Mouse (Mus musculus): ENCODE results near the gene Il17c. TPM values are rescaled to one million over a fixed set of nuclear protein-coding genes. Genes with fewer than 3 reads are reported as not detected.

Il17c gene
- 0.26 and 0.37 TPM in 2 replicates for polyA plus RNA-seq (2015; fragmentation: Nextera tagmentation; extraction: Ambion mirVana)

- DNase-seq (ENCODE audit: low spot score) = no peak
Observed at GRCm38 (mm10) chr8:122421376-122422070, at the start of gene Il17c. Il17c (plus strand) TSS chr8:122422020.

GRCm38 (mm10) chr8:122375320-122375719, 46.5 kb upstream of the Il17c start:
- DNase-seq (ENCODE audit: low spot score) = no peak

GRCm38 (mm10) chr8:122375751-122376364, 46.0 kb upstream of the Il17c start:
- DNase-seq (ENCODE audit: low spot score) = no peak

GRCm38 (mm10) chr8:122376365-122377231, 45.2 kb upstream of the Il17c start, which contains the start of gene Zc3h18:
Zc3h18 (plus strand) TSS chr8:122376609.
- DNase-seq (ENCODE audit: low spot score) = peak; percentile 99

GRCm38 (mm10) chr8:122383039-122383438, 38.8 kb upstream of the Il17c start:
- DNase-seq (ENCODE audit: low spot score) = no peak

- DNase-seq (ENCODE audit: low spot score) = no peak
Observed at GRCm38 (mm10) chr8:122389357-122389756, 32.5 kb upstream of the Il17c start.

- no peak for DNase-seq (ENCODE audit: low spot score)
Observed at GRCm38 (mm10) chr8:122390758-122391157, 31.1 kb upstream of the Il17c start.

GRCm38 (mm10) chr8:122393717-122394116, 28.1 kb upstream of the Il17c start:
- DNase-seq (ENCODE audit: low spot score) = no peak

- no peak for DNase-seq (ENCODE audit: low spot score)
Observed at GRCm38 (mm10) chr8:122395291-122395690, 26.5 kb upstream of the Il17c start.

- DNase-seq (ENCODE audit: low spot score) = no peak
Observed at GRCm38 (mm10) chr8:122398186-122398585, 23.6 kb upstream of the Il17c start.

GRCm38 (mm10) chr8:122405146-122405805, 16.5 kb upstream of the Il17c start:
- DNase-seq (ENCODE audit: low spot score) = no peak

- DNase-seq (ENCODE audit: low spot score) = no peak
Observed at GRCm38 (mm10) chr8:122407678-122408077, 14.1 kb upstream of the Il17c start.

GRCm38 (mm10) chr8:122414311-122414710, 7.5 kb upstream of the Il17c start:
- no peak for DNase-seq (ENCODE audit: low spot score)

- no peak for DNase-seq (ENCODE audit: low spot score)
Observed at GRCm38 (mm10) chr8:122415554-122415953, 6.3 kb upstream of the Il17c start.

- no peak for DNase-seq (ENCODE audit: low spot score)
Observed at GRCm38 (mm10) chr8:122419881-122420555, 1.8 kb upstream of the Il17c start.

GRCm38 (mm10) chr8:122423217-122423616, 1.4 kb downstream of the Il17c start:
- DNase-seq (ENCODE audit: low spot score) = no peak

- no peak for DNase-seq (ENCODE audit: low spot score)
Observed at GRCm38 (mm10) chr8:122423659-122424058, 1.8 kb downstream of the Il17c start.

- no peak for DNase-seq (ENCODE audit: low spot score)
Observed at GRCm38 (mm10) chr8:122426145-122426544, 4.3 kb downstream of the Il17c start.

- no peak for DNase-seq (ENCODE audit: low spot score)
Observed at GRCm38 (mm10) chr8:122427607-122428006, 5.8 kb downstream of the Il17c start.

- no peak for DNase-seq (ENCODE audit: low spot score)
Observed at GRCm38 (mm10) chr8:122428163-122428562, 6.3 kb downstream of the Il17c start.
